Mouse (Mus musculus) thymus, postnatal 4 days (tissue): ENCODE data around the gene Pak3.
"Not testable (repeated sequence)": the region's sequence is repeated elsewhere in the genome, so short reads cannot be mapped to it uniquely, and the experiment has no call there.

Source experiments
- DNase-seq: peaks from one replicate; pipeline ENCODE4 v3.0.0; 2021

The Pak3 gene

DNA sequence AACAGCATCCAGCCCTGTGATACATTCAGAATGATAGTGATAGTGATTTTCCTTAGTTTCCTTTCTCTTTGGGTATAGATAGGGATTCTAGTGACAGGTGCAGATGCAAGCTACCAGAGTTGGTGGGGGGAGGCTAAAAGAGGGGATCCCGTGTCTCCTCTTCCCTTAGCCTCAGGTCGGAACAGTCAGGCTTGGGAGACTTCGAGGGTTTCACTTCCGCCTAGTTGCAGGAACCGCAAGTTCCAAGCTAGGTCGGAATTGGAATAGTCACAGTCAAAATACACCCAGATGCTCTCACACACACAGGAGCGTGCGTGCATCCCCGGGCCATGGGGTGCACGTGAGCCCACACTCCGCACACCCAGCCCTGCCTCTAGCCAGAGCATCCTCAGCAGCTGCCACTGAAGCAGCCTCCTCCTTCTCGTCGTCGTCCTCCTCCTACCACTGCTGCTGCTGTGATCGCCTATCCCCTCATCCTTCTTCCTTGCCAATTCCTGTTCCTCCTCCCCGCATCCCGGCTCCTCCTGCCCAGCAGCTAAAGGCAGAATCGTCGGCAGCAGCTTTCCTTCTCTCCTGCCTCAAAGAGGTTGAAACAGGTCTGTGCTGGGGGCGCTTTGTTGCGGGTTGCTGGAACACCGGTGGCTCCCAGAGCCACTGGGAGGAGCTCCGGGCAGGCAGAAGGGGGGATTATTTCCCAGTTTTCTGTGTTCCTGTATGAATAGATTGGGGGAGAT, at the start of gene Pak3:
TSS of gene Pak3 (plus strand) at position 424 of the 734 bp plus-strand sequence.
- no peak for DNase-seq

DNA sequence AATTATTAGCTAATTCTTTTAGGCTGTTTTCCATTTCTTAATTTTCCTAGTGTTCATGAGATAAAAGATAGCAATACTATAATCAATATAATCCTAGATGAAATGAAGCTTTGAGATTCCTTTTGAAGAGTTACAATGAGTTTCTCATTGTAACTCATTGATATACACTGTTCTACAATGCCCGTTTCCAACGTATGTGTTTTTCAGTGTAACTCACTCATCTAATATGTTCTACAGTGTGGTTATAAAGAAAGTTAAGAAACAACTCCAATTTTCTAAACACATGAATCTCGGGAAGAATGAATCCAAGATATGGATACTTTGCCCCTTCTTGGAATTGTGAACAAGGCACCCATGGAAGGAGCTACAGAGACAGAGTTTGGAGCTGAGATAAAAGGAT, 35.5 kb upstream of the Pak3 start:
- DNase-seq, result peak; percentile 97

DNA sequence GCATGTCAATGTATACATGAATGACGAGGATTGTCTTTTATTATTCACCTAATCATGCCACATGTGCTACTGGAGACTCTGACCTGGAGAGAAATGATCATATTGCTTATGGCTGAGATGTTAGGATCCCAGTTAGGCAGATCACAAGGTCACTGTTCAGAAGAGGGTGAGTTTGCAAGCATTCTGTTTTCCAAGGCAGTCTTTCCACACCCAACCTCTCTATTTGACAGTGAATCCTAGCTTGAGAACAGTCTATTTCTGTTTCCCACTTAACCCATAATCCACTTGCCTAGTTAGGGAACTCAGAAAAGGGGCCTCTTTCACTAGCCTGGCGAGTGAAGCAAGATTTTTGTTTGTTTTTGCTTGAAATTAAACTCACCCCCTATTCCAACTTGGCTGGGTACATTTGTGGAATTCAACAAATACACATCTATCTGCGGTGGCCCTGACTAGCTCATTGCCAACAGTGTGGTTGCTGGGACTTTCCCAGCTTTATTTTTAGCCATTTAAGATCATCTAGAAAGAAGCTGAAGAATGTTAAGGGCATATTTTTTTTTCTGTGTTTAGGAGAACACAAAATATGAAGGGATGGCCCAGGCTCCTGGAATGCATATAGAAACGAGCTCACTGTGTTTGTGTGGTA, 17.2 kb upstream of the Pak3 start:
- no peak for DNase-seq

DNA sequence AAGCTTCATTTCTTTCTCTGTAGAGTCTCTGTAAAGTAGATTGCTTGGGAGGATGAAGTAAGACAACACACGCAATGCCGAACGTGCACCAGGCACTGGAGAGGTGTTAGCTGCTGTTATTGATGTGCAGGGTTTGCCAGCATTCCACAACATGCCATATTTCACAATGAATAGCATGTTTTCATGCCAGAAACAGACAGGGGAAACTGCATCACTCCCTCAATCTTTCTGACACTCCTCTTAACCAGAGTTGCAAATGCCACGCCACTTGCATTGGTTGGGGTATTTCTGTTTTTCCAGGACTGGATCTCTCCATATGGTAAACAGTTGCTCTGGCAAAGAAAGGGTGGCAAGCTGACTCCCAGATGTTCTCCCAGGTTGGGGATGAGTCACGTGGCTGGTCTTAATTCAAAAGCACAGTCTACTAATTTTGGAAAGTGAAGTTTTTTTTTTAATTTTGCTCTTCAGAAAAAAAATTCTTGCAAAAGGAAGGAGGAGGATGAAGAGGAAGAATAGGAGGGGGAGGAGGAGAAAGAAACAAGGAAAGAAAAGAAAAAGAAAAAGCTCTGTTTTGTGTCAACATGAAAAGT, 16.5 kb upstream of the Pak3 start:
- no peak for DNase-seq

DNA sequence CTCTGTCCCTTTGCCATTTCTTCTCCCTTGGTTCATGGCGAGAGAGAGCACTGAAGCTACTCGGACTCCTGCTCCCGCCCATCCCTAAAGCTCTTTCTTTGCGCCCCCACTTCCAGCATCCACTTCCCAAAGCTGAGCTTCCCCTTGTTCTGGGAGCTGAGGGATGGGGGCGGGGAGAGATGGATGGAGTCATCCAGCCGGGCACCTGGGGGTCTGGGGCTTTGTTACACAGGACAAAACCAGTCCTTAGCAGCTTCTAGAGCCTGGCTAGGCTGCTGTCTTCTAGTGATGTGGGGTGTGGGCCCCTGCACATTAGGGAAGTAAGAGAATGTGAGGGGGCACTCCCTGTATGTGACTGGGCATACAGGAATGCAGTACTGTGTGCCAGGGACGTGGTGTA, 526 bp downstream of the Pak3 start:
- no peak for DNase-seq

DNA sequence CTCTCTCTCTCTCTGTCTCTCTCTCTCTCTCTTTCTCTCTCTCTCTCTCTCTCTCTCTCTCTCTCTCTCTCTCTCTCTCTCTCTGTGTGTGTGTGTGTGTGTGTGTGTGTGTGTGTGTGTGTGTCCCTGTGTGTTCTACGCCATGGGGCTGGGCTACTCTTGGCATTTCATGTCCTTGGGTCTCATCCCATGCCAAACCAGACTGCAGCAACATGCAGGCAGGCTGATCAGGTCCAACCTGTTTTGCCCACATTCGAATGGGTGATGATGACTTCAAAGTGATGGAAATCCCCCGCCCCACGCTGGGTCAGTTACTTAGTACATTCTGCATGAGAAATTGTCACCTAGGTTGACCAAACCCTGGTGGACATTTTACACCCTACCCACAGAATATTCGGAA, 1.1 kb downstream of the Pak3 start:
- not testable (repeated sequence) for DNase-seq

DNA sequence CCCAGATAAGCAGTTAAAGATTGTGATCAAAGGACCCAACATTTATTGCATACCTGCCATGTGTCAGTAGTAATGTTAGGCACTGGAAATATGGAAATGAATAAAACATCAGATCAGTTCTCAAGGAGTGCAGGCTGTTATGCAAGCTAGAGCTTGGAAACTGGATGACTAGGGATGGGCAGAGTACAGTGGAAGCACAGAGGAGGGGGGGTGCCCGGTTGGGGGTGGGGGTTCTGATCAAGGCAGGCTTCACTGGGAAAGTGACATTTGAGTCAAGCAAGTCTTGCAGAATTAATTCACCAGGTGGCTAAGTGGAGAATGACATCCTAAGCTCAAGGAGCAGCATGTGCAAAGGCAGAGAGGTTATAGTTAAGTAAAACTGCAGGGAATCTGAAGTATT, 1.8 kb downstream of the Pak3 start:
- no peak for DNase-seq

DNA sequence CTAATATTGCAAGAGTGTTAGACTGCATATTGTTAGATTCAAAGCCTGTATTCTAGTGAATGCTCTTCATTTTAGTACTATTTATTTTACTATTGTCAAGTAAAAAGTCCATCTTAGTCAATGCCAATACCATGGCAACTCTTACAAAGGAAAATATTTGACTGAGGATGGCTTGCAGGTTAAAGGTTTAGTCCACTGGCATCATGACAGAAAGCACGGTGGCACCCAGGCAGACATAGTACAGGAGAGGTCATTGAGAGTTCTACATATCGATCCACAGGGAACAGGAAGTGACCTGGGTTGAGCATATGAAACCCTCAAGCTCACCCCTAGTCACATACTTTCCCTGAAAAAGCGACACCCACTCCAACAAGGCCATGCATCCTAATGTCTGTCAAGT, 13.9 kb downstream of the Pak3 start:
- no peak for DNase-seq

DNA sequence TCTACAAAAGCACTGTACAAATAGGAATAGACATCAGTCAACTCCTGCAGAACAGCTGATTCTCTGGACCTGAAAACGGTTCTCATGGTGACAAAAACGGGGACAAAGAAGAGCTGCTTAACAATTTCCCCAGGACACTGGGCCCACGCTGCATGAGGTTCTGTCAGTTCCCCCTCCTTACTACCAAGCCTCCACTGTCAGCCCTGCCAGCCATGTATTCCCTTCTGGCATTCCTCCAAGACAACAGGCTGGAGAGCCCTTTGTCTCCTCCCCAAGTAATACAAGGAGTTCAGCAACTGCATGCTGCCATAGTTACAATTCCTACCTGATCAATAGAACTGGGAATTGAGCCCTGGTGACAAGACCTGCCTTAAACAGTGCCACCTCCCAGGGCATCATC, 15.2 kb downstream of the Pak3 start:
- DNase-seq, result no peak

DNA sequence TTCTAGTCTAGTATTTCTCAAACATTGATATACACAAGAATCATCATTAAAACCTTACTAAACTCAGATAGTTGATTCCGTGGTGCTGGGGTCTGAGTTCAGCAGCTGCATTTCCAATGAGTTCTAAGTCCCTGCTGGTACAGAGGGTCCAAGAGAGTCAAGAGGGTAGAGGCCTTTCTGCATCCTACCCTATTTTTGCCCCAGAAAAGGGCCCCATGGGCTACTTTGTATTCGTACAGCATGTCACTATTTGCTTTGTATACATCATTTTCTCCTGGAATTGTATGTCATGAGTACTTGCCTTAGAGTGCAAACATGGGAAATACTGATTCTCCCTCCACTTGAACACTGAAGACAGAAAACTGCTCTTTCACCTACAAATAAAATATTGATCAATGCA, 24.4 kb downstream of the Pak3 start:
- DNase-seq, result no peak

DNA sequence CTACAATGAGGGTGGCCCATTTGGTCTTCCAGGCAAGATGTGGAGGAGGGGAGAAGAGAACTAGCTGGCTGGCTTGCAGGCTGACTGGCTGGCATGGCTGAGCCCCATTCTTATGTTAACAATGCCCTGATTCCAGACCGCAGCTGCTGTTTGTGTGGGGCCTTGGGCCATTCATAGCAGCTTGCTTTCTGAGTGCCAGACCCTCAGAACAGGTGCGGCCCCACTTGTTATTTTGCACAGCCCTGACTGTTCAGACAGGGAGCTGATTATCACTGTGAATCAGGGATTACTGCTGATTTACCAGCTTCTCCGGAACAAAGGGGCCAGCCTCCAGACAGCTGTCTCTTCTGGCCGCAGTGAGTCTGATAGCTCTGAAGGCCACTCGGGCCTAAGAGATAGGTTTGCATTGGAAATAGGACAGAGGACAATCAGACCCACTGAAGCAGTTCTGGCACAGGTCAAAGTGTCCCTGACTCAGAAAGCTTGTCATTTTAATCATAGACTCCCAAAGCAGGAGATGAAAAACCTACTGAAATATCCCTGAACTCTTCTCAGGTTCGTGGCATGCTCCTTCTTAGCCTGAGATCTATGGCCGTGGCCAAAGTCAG, 24.9 kb downstream of the Pak3 start:
- DNase-seq, result no peak

DNA sequence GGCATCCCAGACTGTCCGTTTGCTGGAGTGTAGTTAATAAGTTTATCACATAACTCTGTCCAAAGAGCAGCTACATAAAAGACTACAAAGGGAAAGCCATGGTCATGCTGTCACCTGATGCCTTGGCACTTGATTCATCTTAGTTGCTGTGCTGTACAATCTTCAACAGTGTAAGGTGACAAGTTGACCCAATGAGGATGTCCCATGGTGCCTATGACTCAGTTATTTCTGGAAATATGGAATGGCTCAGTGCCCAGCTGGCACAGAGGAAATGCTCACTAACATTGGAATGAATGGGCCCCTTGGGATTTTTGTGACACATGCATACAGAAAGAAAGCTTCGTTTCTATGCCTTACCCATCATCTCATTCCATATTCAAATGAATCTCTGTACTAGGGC, 55.3 kb downstream of the Pak3 start:
- DNase-seq, result no peak

DNA sequence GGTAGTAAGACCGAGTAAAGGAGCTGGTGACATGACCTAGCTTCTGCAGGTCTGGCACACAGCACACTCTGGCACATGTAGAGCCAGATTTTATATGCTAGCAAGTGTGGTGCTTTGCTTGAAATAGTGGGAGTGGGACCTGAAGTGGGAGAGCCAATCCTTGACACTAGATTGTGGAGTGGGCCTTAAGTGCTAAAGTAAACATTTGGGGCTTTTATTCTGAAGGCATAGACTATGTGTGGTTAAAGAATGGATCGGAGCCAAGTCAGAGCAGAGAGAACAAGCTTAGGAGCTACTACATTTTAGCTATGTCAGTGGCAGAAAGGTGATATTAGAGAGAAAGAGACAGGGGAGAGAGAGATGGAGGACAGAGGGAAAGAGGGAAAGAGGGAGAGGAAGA, 61.5 kb downstream of the Pak3 start:
- DNase-seq, result no peak

DNA sequence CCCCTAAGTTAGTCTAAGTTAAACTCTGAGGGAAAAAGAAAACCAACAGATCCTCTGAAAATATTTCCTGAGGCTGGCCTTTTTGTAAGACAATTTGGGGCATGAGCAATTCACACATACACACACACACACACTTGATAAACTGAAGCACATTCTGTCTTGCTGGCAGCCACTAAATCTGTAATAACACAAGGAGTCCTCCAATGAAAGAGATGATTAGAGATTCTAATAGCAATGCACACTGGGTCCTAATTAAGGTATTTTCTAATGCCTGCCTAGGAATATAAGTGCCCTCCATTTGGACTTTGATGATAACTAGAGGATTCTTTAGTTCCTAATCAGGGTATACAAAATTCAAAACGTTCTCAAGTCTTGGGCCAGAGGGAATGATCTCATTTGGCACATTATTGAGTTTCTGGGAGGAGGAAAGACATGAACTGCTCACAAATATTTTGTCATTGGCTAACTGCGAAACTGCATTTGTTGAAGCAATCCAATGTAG, 62.1 kb downstream of the Pak3 start:
- DNase-seq, result no peak

DNA sequence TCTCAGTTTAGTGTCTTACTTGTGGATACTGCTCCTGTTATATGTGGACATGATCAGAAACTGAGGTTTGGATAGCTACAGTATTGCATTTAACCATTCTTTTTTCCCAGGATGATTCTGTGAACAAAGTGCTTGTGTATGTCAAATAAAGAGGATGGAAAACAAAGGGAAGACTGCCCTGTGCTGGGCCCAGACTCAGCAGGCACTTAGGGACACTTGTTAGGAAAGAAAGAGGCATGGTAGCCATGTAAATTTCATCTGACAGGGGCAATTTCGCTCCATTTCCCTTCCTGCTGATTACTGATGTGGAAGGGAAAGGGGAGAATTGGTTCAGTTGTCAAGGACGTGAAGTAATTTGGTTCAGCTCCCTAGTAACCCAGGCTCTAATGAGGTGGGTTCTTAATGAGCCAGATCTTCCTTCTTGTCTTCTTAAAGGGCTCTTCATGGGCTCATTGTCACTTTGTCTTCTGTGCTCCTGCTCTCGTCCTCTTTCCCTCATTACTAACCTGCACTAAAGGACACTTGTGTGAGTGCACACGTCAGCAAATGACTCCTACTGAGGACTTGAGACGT, 88.6 kb downstream of the Pak3 start:
- no peak for DNase-seq

DNA sequence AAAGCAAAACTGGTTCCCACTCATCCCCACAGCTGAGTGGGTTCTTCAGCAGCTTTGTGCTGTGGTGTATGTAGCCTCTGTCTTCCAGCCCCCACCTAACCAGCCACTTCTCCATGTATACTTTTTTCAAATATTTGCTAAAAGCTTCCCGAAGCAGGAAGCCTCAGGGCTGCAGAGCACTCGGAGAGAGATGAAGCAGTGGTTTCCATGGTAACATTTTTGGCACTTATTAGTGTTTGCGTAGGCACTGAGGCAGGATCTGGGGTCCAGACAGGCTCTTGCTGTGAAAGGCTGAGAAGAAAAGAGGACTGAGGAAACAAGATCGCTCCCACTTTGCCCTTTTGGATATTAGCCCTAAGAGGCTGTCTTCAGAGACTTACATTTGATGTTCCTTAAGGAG, 100.3 kb downstream of the Pak3 start:
- DNase-seq, result no peak

DNA sequence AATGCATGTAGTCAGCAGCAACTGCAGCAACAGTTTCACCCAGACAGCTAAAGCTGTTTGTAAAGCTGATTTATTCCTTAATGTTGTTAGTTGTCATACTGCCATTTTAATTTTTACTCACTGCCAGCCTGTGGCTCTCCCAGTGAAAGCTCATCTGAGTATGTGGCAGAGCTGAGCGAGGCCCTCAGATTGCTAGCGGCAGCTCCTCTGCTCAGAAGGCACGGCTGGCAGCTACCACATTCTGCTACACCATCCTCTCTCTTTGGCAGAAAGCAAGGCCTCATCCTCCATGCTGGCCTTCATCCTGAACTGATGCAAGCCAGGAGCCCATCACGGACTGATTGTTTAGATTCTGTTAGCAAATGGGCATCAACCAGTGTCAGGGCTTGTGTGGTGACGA, 109.4 kb downstream of the Pak3 start:
- DNase-seq, result no peak

DNA sequence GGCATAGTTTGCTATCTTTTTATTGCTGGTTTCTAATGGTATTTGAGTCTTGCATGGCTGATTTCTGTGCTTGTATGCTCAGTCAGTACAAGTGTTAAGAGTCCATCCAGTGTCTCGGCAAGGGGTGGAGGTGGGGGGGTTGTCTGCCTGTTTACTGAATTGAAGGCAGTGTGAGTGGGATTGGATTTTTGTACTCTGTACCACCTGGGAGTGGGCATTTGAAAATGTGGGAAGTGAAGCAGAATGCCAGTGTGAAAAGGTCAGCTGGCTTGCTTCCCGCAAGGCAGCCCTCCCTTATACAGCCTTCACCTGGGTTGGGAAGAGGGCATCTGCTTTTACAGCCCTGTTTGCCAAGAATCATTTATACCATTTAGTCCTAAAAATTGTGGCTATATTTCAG, 125.5 kb downstream of the Pak3 start:
- DNase-seq, result no peak

DNA sequence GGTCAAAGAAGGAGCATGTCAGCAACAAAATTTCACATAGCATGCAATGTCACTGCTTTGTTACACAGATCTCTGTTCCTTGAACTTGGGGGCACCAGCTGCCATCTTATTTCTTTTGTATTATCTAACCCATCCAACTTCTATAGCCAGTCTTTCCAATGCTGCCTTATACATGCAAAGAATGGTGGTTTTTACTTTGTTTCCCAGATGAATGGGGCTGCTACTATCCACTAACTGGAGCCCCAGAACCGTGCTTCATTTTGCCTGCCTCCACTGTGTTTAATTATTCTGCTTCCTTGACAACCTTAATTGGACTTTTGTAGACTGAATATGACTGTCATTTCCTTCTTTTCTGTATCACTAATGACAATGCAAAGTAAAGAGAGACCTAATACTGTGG, 126.4 kb downstream of the Pak3 start:
- no peak for DNase-seq

DNA sequence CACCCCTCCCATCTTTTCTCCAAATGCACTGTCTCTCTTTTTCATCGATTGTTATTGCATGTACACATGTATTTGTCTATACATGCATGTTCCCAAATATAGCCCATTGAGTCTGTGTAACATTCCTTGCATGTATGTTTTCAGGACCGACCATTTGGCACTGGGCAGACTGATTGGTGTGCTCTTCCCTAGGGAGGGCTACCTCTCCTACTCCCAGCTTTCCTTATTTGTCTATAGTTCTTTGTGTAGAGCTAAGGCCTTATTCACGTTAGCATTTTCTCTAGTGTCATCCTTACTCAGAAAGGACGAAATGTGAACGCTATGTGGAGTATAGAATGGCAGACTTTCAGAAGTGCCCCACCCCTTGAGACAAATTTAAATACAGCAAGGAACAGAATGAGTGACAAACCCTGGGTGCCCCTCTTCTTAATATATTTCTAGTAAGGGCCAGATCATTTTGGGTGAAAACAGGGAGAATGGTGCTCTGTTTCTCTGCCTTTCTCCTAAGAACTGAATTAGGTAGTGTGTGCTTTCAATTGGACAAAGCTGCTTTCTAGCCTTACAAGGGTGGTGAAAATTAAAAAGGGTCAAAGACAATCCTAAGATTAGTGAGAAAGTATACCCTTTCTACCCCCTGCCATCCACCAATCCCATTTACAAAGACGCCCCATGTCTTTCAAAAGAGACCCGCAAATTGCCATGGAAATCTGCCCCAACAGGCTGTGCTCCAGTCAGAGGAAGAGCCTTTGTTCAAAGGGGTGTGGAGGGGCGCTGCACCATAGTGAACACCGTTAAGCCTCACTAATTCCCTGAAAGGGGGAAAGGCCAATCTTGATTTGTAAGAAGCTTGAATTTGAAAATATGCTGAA, 136.2 kb downstream of the Pak3 start:
- DNase-seq, result no peak

DNA sequence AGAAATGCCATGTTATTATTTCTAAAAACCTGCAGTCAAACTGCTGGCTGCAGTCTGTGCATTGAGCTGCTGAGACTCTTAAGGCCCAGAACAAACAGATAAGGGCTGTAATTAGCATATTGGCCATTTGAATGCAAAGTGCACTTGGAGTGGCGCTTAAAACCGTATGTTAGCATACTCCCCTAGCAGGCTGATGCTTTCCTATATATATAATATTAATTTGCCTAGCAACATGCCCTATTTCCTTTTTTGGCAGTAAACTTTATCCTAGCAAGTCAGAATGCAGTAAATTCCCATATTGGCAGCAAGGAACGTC, 136.7 kb downstream of the Pak3 start:
- no peak for DNase-seq

DNA sequence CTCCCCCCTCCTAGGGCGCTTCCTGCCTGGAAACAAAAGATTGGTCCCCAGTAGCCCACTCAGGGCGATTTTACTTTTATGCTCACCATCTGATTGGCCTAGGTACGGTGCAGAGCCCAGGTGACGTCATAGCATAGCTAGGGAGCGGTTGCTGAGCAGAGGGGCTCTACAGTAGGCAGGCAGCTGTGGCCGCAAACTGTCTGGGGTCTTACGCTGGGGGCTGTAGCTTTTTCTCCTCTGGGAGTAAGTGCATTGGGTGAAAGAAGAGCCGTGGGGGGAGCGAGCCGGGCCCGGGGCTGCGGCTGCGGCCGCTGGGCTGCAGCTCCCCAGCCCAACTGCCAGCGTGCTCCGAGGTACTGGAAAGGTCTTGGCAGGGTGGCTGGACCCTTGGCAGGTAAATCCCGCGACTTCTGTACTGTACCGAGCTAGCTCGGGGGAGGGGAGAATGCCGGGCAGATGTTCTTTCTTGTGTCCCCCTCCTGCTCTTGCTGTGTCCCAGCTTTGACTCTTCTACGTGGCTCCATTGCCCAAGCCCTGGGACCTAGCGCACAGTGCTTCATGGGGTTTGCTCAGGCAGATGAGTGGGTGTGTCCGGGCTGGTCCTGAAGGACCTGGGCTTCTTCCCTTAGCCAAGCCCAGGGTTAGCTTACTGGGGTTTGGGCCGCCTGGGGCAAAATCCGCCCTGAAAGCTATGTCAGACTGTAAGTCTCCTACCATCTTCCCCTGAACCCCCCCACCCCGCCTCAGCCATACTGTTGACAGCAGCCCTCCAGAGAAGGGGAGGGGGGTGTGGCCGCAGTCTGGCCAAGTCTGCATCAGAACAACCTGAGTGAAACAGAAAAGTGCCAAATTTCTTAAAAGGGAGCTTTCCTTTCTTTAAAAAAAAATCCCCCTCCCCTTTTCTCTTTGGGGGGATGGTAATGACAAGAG, 146.1 kb downstream of the Pak3 start:
- no peak for DNase-seq
